Mouse (Mus musculus): ENCODE measurements around the gene G0s2. TPM values are rescaled to one million over a fixed set of nuclear protein-coding genes. Genes with fewer than 3 reads are reported as not detected.

Gene G0s2
- total and polyA plus RNA-seq, 3 experiments, result not detected

DNA sequence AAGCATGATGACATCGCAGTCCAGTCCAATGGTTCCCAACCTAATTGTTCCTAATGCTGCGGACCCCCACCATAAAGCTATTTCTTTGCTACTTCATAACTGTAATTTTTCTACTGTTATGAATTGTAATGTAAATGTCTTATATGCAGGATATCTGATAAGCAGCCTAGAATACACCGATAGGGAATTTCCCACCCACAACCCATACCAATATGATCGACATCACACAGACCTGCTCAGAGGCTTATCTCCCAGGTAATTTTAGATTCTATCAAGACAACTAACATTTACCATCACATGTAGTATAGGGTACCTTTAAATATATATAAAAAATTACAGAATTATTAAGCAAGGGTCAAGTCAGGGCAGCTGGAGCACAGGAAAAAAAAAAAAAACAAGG lies 46.9 kb downstream of the G0s2 start:
- H3K36me3 ChIP-seq (replicated peaks in 1 of 2; ENCODE audit: control insufficient read depth in 1 of 2, insufficient read depth in 1 of 2, low read length in 1 of 2), result peaks cover 0 to 58% of the 10 kb centered on the region in 2 experiments
- peaks cover 11 to 68% of the 10 kb centered on the region in 2 experiments for H3K4me1 ChIP-seq (ENCODE audit: control insufficient read depth in 1 of 2, insufficient read depth in 2 of 2)
- no peaks in the 10 kb centered on the region for H3K27me3 ChIP-seq (replicated peaks)
- no peaks in the 10 kb centered on the region for H3K9me3 ChIP-seq (replicated peaks; ENCODE audit: low read length)
- no peaks in the 10 kb centered on the region for H3K79me2 ChIP-seq (replicated peaks; ENCODE audit: control insufficient read depth, extremely low read depth, insufficient read depth, poor library complexity, severe bottlenecking)
- dilution Hi-C loops (cut with MboI; ENCODE audit: extremely low pct_ligation_motif_present, extremely low pct_unique_long_range_greater_than_20kb, low sequenced_read_pairs) (no loop called here), in situ Hi-C loops (cut with MboI; ENCODE audit: low pct_ligation_motif_present, low pct_unique_long_range_greater_than_20kb, low sequenced_read_pairs) (no loop called here)
- TF ChIP-seq MAZ (IDR thresholded peaks at IDR 0.05; ENCODE audit: low read depth, low read length), result no peak
- DNase-seq (ENCODE audit: extremely low read depth), result no peak
- no peak overlapping the region for H3K9ac ChIP-seq (ENCODE audit: insufficient read depth, low read depth)
- no peak overlapping the region for H3K4me2 ChIP-seq (ENCODE audit: insufficient read depth, low read depth, poor library complexity, severe bottlenecking)
- no peak overlapping the region for H3K4me3 ChIP-seq (replicated peaks in 1 of 3; ENCODE audit: low read depth in 2 of 3, low read length in 2 of 3, poor library complexity in 1 of 3)
- no peak overlapping the region for H3K27ac ChIP-seq (ENCODE audit: insufficient read depth, low read depth)

DNA sequence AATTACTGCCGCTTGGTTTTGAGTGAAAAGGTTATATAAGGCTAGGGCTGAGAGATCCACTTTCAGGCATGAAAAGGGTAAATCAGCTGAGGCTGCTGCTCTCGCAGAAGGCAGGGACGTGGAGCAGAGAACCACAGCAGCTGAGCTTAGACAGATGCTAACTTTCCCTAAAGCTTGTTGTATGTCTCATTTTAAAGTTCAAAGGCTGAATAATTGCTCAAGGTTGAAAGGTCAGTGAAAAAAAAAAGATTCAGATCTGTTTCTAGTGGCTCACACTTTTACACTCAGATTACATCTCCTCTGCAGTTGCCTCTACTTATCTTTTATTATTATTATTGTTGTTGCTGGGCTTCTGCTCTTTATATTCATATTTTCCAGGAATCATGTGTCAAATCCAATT lies 47.5 kb downstream of the G0s2 start:
- dilution Hi-C loops (cut with MboI; ENCODE audit: extremely low pct_ligation_motif_present, extremely low pct_unique_long_range_greater_than_20kb, low sequenced_read_pairs) (no loop called here), in situ Hi-C loops (cut with MboI; ENCODE audit: low pct_ligation_motif_present, low pct_unique_long_range_greater_than_20kb, low sequenced_read_pairs) (no loop called here)
- Histone ChIP-seq H3K4me2 (ENCODE audit: insufficient read depth, low read depth, poor library complexity, severe bottlenecking) (no peak overlapping the region), H3K9me3 (replicated peaks; ENCODE audit: low read length) (no peaks in the 10 kb centered on the region), H3K4me1 (ENCODE audit: control insufficient read depth in 1 of 2, insufficient read depth in 2 of 2) (peaks cover 9 to 68% of the 10 kb centered on the region in 2 experiments; a peak in 3 of 4 replicates), H3K9ac (ENCODE audit: insufficient read depth, low read depth) (no peak overlapping the region), H3K4me3 (replicated peaks in 1 of 3; ENCODE audit: low read depth in 2 of 3, low read length in 2 of 3, poor library complexity in 1 of 3) (no peak overlapping the region), H3K27ac (ENCODE audit: insufficient read depth, low read depth) (no peak overlapping the region), H3K27me3 (replicated peaks) (no peaks in the 10 kb centered on the region), H3K79me2 (replicated peaks; ENCODE audit: control insufficient read depth, extremely low read depth, insufficient read depth, poor library complexity, severe bottlenecking) (no peaks in the 10 kb centered on the region), H3K36me3 (replicated peaks in 1 of 2; ENCODE audit: control insufficient read depth in 1 of 2, insufficient read depth in 1 of 2, low read length in 1 of 2) (peaks cover 0 to 63% of the 10 kb centered on the region in 2 experiments)
- no peak for DNase-seq (ENCODE audit: extremely low read depth)
- TF ChIP-seq KAT2A (IDR thresholded peaks at IDR 0.05; ENCODE audit: insufficient replicate concordance, low read length), result no peak
- TF ChIP-seq ZMIZ1 (IDR thresholded peaks at IDR 0.05; ENCODE audit: low read depth, low read length), result no peak
- no peak for TF ChIP-seq ZC3H11A (IDR thresholded peaks at IDR 0.05; ENCODE audit: low read depth, low read length)
- no peak for TF ChIP-seq E2F4 (IDR thresholded peaks at IDR 0.05; ENCODE audit: insufficient replicate concordance, low read depth, low read length)

Other genes starting within 250 kb of the G0s2 start
- not detected in 2 replicates for gene Syt14, start 237.4 kb downstream of the G0s2 start, total RNA-seq (2012; rRNA removed)
- not detected in 2 replicates for gene Syt14, start 237.4 kb downstream of the G0s2 start, total RNA-seq (2014; rRNA removed)
- not detected in 2 replicates for gene Syt14, start 237.4 kb downstream of the G0s2 start, polyA plus RNA-seq (2012; ENCODE audit: insufficient read length, low read depth)
- gene Diexf, start 142.9 kb downstream of the G0s2 start, total RNA-seq (2012; rRNA removed), result 17.8 and 20.9 TPM in 2 replicates
- 10.7 and 11.4 TPM in 2 replicates for gene Diexf, start 142.9 kb downstream of the G0s2 start, total RNA-seq (2014; rRNA removed)
- 34.9 and 39.7 TPM in 2 replicates for gene Diexf, start 142.9 kb downstream of the G0s2 start, polyA plus RNA-seq (2012; ENCODE audit: insufficient read length, low read depth)
- gene Irf6, start 120.1 kb downstream of the G0s2 start, total RNA-seq (2012; rRNA removed), result 9.7 and 13.0 TPM in 2 replicates
- gene Irf6, start 120.1 kb downstream of the G0s2 start, total RNA-seq (2014; rRNA removed), result 0.31 and 0.58 TPM in 2 replicates
- 0.35 and 0.43 TPM in 2 replicates for gene Irf6, start 120.1 kb downstream of the G0s2 start, polyA plus RNA-seq (2012; ENCODE audit: insufficient read length, low read depth)
- 20.8 and 22.4 TPM in 2 replicates for gene A130010J15Rik, start 105.2 kb downstream of the G0s2 start, total RNA-seq (2012; rRNA removed)
- gene A130010J15Rik, start 105.2 kb downstream of the G0s2 start, total RNA-seq (2014; rRNA removed), result 18.6 and 19.4 TPM in 2 replicates
- 6.5 and 9.1 TPM in 2 replicates for gene A130010J15Rik, start 105.2 kb downstream of the G0s2 start, polyA plus RNA-seq (2012; ENCODE audit: insufficient read length, low read depth)
- 72.9 and 80.1 TPM in 2 replicates for gene Traf3ip3, start 71.5 kb downstream of the G0s2 start, total RNA-seq (2012; rRNA removed)
- gene Traf3ip3, start 71.5 kb downstream of the G0s2 start, total RNA-seq (2014; rRNA removed), result 68.8 and 76.0 TPM in 2 replicates
- 60.9 and 96.4 TPM in 2 replicates for gene Traf3ip3, start 71.5 kb downstream of the G0s2 start, polyA plus RNA-seq (2012; ENCODE audit: insufficient read length, low read depth)
- gene Lamb3, start 65.5 kb downstream of the G0s2 start, total RNA-seq (2012; rRNA removed), result 10.1 and 10.2 TPM in 2 replicates
- gene Lamb3, start 65.5 kb downstream of the G0s2 start, total RNA-seq (2014; rRNA removed), result 14.1 and 14.6 TPM in 2 replicates
- gene Lamb3, start 65.5 kb downstream of the G0s2 start, polyA plus RNA-seq (2012; ENCODE audit: insufficient read length, low read depth), result 7.8 and 12.3 TPM in 2 replicates
- gene Hsd11b1, start 9.1 kb downstream of the G0s2 start, total RNA-seq (2012; rRNA removed), result 1.5 and 2.0 TPM in 2 replicates
- 4.8 and 5.7 TPM in 2 replicates for gene Hsd11b1, start 9.1 kb downstream of the G0s2 start, total RNA-seq (2014; rRNA removed)
- 5.5 and 6.3 TPM in 2 replicates for gene Hsd11b1, start 9.1 kb downstream of the G0s2 start, polyA plus RNA-seq (2012; ENCODE audit: insufficient read length, low read depth)
- not detected in 2 replicates for gene Camk1g, start 97.1 kb upstream of the G0s2 start, total RNA-seq (2012; rRNA removed)
- not detected in 2 replicates for gene Camk1g, start 97.1 kb upstream of the G0s2 start, total RNA-seq (2014; rRNA removed)
- gene Camk1g, start 97.1 kb upstream of the G0s2 start, polyA plus RNA-seq (2012; ENCODE audit: insufficient read length, low read depth), result not detected in 2 replicates